Mouse (Mus musculus) thymus, postnatal 25 days (tissue): Measurements from ENCODE around the gene Blcap.

Source experiments
- DNase-seq: peaks from one replicate; pipeline ENCODE4 v3.0.0; 2022

The Blcap gene

GRCm38 (mm10) chr2:157559440-157559839 lies 11.6 kb downstream of the Blcap start:
- no peak for DNase-seq

GRCm38 (mm10) chr2:157558520-157558919 lies 12.6 kb downstream of the Blcap start:
- DNase-seq = no peak

- no peak for DNase-seq
Measured at GRCm38 (mm10) chr2:157558051-157558450, 13.0 kb downstream of the Blcap start.

- DNase-seq = no peak
Measured at GRCm38 (mm10) chr2:157556074-157556698, 14.9 kb downstream of the Blcap start.

- DNase-seq = no peak
Measured at GRCm38 (mm10) chr2:157552158-157552886, 18.8 kb downstream of the Blcap start.

- no peak for DNase-seq
Measured at GRCm38 (mm10) chr2:157550292-157550691, 20.8 kb downstream of the Blcap start.

GRCm38 (mm10) chr2:157546686-157547085 lies 24.4 kb downstream of the Blcap start:
- DNase-seq = no peak

GRCm38 (mm10) chr2:157544333-157544888 lies 26.7 kb downstream of the Blcap start:
- no peak for DNase-seq

- DNase-seq = no peak
Measured at GRCm38 (mm10) chr2:157542415-157542814, 28.7 kb downstream of the Blcap start.

GRCm38 (mm10) chr2:157541631-157542030 lies 29.4 kb downstream of the Blcap start:
- DNase-seq = no peak

- no peak for DNase-seq
Measured at GRCm38 (mm10) chr2:157540953-157541569, 30.0 kb downstream of the Blcap start.

GRCm38 (mm10) chr2:157540073-157540952 lies 30.8 kb downstream of the Blcap start:
- DNase-seq = no peak

- no peak for DNase-seq
Measured at GRCm38 (mm10) chr2:157537118-157537517, 34.0 kb downstream of the Blcap start.

GRCm38 (mm10) chr2:157536476-157537081 lies 34.5 kb downstream of the Blcap start:
- no peak for DNase-seq

GRCm38 (mm10) chr2:157534163-157534562 lies 36.9 kb downstream of the Blcap start:
- DNase-seq = no peak

- DNase-seq = no peak
Measured at GRCm38 (mm10) chr2:157531681-157532426, 39.2 kb downstream of the Blcap start.

GRCm38 (mm10) chr2:157530056-157530955 lies 40.8 kb downstream of the Blcap start:
- DNase-seq = no peak

GRCm38 (mm10) chr2:157522556-157522955 lies 48.5 kb downstream of the Blcap start:
- no peak for DNase-seq

GRCm38 (mm10) chr2:157520496-157520895 lies 50.6 kb downstream of the Blcap start:
- DNase-seq = no peak

GRCm38 (mm10) chr2:157519452-157519851 lies 51.6 kb downstream of the Blcap start:
- no peak for DNase-seq
